8 mouse cellular contexts compared by ENCODE assay signal in the genomic region with DNA sequence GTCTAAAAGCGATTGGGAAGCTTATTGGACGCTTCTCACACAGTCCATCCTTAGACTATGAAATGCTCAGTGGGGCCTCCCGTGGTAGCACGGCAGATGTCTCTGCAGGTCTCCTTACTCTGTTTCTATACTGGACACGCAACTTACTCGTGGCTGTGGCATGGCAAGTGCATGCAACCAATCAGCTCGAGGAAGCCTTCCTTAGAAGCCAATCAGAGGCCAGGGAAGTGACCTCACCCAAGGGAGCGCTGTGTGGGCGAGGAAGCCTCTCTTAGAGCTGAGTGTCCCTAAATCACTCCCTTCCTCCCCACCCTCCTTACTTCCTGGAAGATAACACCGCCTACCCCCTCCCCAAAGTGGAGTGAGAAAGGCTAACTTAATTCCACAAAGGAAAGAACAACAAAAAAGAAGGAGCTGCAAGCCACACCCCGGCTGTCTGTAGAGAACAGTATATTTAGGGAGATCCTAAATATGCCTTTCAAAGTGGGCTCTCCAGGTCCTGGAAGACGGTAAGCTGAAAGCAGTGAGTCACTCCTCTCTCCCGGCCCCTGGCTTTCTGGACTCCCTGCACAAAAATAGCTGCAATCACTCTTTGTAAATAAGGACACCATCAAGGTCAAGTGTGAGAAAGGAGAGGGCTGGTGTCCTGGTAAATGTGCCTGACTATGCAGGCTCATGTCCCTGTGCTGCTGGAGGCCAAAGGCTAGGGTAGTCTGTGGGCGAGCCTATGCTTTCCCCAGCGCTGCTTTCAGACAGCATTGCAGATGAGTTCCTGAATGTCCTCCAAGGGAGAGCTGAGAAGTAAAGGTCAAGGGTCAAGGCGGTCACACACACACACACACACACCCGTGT. TPM values are rescaled to one million over a fixed set of nuclear protein-coding genes. Genes with fewer than 3 reads are reported as not detected.
DNase-seq lines count a peak whose midpoint lies in the region; ATAC-seq and TF ChIP-seq lines count a peak whose summit lies in the region.

Gm16253 (plus strand) TSS at position 295 of the 852 bp plus-strand sequence.

- H3K4me3 ChIP-seq in ES-Bruce4 (ENCODE audit: low read depth, low read length): peak within 1 kb of the TSS; percentile 32
- no peak within 1 kb of the TSS; the same call in 1 of the 2 replicates for H3K4me3 ChIP-seq in forebrain, embryonic 12.5 days (replicated peaks)
- peak within 1 kb of the TSS; percentile 6 for H3K4me3 ChIP-seq in heart, postnatal 0 days (ENCODE audit: low read depth, low read length)
- H3K4me3 ChIP-seq in liver, postnatal 0 days (ENCODE audit: low read depth, low read length): peak within 1 kb of the TSS; percentile 30
- peak within 1 kb of the TSS; percentile 18 for H3K4me3 ChIP-seq in neural tube, embryonic 13.5 days

- WGBS in forebrain, embryonic 12.5 days: 38% methylated on average over 17 of the region's 17 CpGs
- WGBS in heart, postnatal 0 days: 6% methylated on average over 17 of the region's 17 CpGs
- 19% methylated on average over 17 of the region's 17 CpGs for WGBS in liver, postnatal 0 days (ENCODE audit: insufficient replicate concordance)
- 13% methylated on average over 17 of the region's 17 CpGs for WGBS in neural tube, embryonic 13.5 days

- H3K36me3 ChIP-seq in ES-Bruce4 (ENCODE audit: control insufficient read depth, insufficient read depth, low read length, poor library complexity, severe bottlenecking): no peaks in the 10 kb centered on the region
- no peaks in the 10 kb centered on the region for H3K36me3 ChIP-seq in forebrain, embryonic 12.5 days (replicated peaks)
- H3K36me3 ChIP-seq in heart, postnatal 0 days (replicated peaks; ENCODE audit: control insufficient read depth, insufficient read depth, low read length): no peaks in the 10 kb centered on the region
- H3K36me3 ChIP-seq in liver, postnatal 0 days (replicated peaks; ENCODE audit: insufficient read depth, low read length): no peaks in the 10 kb centered on the region; the same call in 1 of the 2 replicates
- no peaks in the 10 kb centered on the region for H3K36me3 ChIP-seq in neural tube, embryonic 13.5 days

- no peak for TF ChIP-seq CTCF in ES-Bruce4 (IDR thresholded peaks at IDR 0.05; ENCODE audit: low read depth, low read length)
- peak; percentile 32 for TF ChIP-seq CTCF in heart, postnatal 0 days (IDR thresholded peaks at IDR 0.05; ENCODE audit: low read depth)
- peak; percentile 45 for TF ChIP-seq CTCF in liver, postnatal 0 days (IDR thresholded peaks at IDR 0.05; ENCODE audit: low read depth)

- DNase-seq in c-Kit-positive CD71-positive TER-119-positive erythroid progenitor cells, embryonic 14.5 days (ENCODE audit: low spot score): peak; percentile 90
- peak; percentile 98 for DNase-seq in heart, postnatal 0 days (ENCODE audit: low spot score)
- peak; percentile 92 to 96 for DNase-seq in kidney, postnatal 4 days
- DNase-seq in liver, postnatal 0 days: peak; percentile 89
- DNase-seq in testis, postnatal 10 days (ENCODE audit: low spot score): peak; percentile 90

- peaks cover 7% of the 10 kb centered on the region for H3K4me1 ChIP-seq in ES-Bruce4 (ENCODE audit: control insufficient read depth, insufficient read depth, low read length)
- peaks cover 26% of the 10 kb centered on the region for H3K4me1 ChIP-seq in forebrain, embryonic 12.5 days
- peaks cover 68% of the 10 kb centered on the region for H3K4me1 ChIP-seq in heart, postnatal 0 days (ENCODE audit: control insufficient read depth, insufficient read depth)
- peaks cover 44% of the 10 kb centered on the region for H3K4me1 ChIP-seq in liver, postnatal 0 days (ENCODE audit: insufficient read depth)
- H3K4me1 ChIP-seq in neural tube, embryonic 13.5 days (replicated peaks): peaks cover 35% of the 10 kb centered on the region

- no peak for TF ChIP-seq POLR2A in ES-Bruce4 (IDR thresholded peaks at IDR 0.05; ENCODE audit: insufficient read depth, low read length)

- no peaks in the 10 kb centered on the region for H3K27me3 ChIP-seq in ES-Bruce4 (ENCODE audit: control insufficient read depth, insufficient read depth, low read length, poor library complexity, severe bottlenecking)
- peaks cover 12% of the 10 kb centered on the region for H3K27me3 ChIP-seq in forebrain, embryonic 12.5 days
- no peaks in the 10 kb centered on the region for H3K27me3 ChIP-seq in heart, postnatal 0 days (ENCODE audit: control insufficient read depth, insufficient read depth, low read length)
- no peaks in the 10 kb centered on the region for H3K27me3 ChIP-seq in liver, postnatal 0 days (ENCODE audit: insufficient read depth, low read length)
- peaks cover 5% of the 10 kb centered on the region; the same call in 1 of the 2 replicates for H3K27me3 ChIP-seq in neural tube, embryonic 13.5 days

- H3K9ac ChIP-seq in ES-Bruce4 (ENCODE audit: low read depth, poor library complexity, severe bottlenecking): peak within 1 kb of the TSS; percentile 61
- H3K9ac ChIP-seq in forebrain, embryonic 12.5 days: no peak within 1 kb of the TSS
- H3K9ac ChIP-seq in heart, postnatal 0 days (replicated peaks; ENCODE audit: low read depth, low read length): peak within 1 kb of the TSS; percentile 61
- peak within 1 kb of the TSS; percentile 61 for H3K9ac ChIP-seq in liver, postnatal 0 days (replicated peaks)
- peak within 1 kb of the TSS; percentile 43; the same call in 1 of the 2 replicates for H3K9ac ChIP-seq in neural tube, embryonic 13.5 days

- no peaks in the 10 kb centered on the region for H3K9me3 ChIP-seq in ES-Bruce4 (replicated peaks; ENCODE audit: control insufficient read depth, insufficient read depth, low read length, poor library complexity, severe bottlenecking)
- H3K9me3 ChIP-seq in forebrain, embryonic 12.5 days: no peaks in the 10 kb centered on the region
- H3K9me3 ChIP-seq in heart, postnatal 0 days (replicated peaks; ENCODE audit: control insufficient read depth, low read length): no peaks in the 10 kb centered on the region
- no peaks in the 10 kb centered on the region for H3K9me3 ChIP-seq in liver, postnatal 0 days (ENCODE audit: low read length)
- no peaks in the 10 kb centered on the region for H3K9me3 ChIP-seq in neural tube, embryonic 13.5 days

- H3K27ac ChIP-seq in ES-Bruce4 (ENCODE audit: insufficient read depth, low read length): peak within 1 kb of the TSS; percentile 98
- H3K27ac ChIP-seq in forebrain, embryonic 12.5 days: peak within 1 kb of the TSS; percentile 59
- H3K27ac ChIP-seq in heart, postnatal 0 days (ENCODE audit: low read depth): peak within 1 kb of the TSS; percentile 99
- peak within 1 kb of the TSS; percentile 92 for H3K27ac ChIP-seq in liver, postnatal 0 days (ENCODE audit: low read depth)
- H3K27ac ChIP-seq in neural tube, embryonic 13.5 days (replicated peaks): peak within 1 kb of the TSS; percentile 88

- TF ChIP-seq EP300 in ES-Bruce4 (IDR thresholded peaks at IDR 0.05; ENCODE audit: insufficient read depth, low read depth, low read length): peak; percentile 85
- 0 out of 2 replicates have a peak, but pooled peaks have one; percentile 67 for TF ChIP-seq EP300 in heart, postnatal 0 days (IDR thresholded peaks at IDR 0.05; ENCODE audit: low read depth)
- peak; percentile 35 for TF ChIP-seq EP300 in liver, postnatal 0 days (IDR thresholded peaks at IDR 0.05; ENCODE audit: low read depth)

- peak within 1 kb of the TSS; percentile 34 for H3K4me2 ChIP-seq in forebrain, embryonic 12.5 days
- peak within 1 kb of the TSS; percentile 40 for H3K4me2 ChIP-seq in heart, postnatal 0 days (ENCODE audit: low read depth, low read length)
- H3K4me2 ChIP-seq in liver, postnatal 0 days (ENCODE audit: low read depth, low read length): peak within 1 kb of the TSS; percentile 77
- H3K4me2 ChIP-seq in neural tube, embryonic 13.5 days: peak within 1 kb of the TSS; percentile 52

- ATAC-seq in forebrain, embryonic 12.5 days (ENCODE audit: low FRiP score): peak; percentile 87
- ATAC-seq in heart, postnatal 0 days (ENCODE audit: insufficient read depth, low read depth): peak; percentile 87
- peak; percentile 81 for ATAC-seq in liver, postnatal 0 days
- peak; percentile 79 for ATAC-seq in neural tube, embryonic 13.5 days (ENCODE audit: low read depth)

RNA-seq across cellular contexts. Expression of gene Gm16253, which starts in this region (rescaled TPM):
- polyA plus RNA-seq in ES-Bruce4 (2011; ENCODE audit: insufficient read depth, insufficient read length, low read depth, missing spikeins): 1.1 and 1.7 TPM in 2 replicates
- 1.3 and 1.7 TPM in 2 replicates for polyA plus RNA-seq in forebrain, embryonic 12.5 days (2016; fragmentation: Nextera tagmentation; extraction: Ambion mirVana)
- total RNA-seq in heart, postnatal 0 days (2014; rRNA removed; ENCODE audit: low replicate concordance): not detected in 2 replicates
- 1.1 and 1.2 TPM in 2 replicates for polyA plus RNA-seq in heart, postnatal 0 days (2015; fragmentation: Nextera tagmentation; extraction: Ambion mirVana)
- polyA plus RNA-seq in liver, postnatal 0 days (2015; fragmentation: Nextera tagmentation; extraction: Ambion mirVana): not detected in 2 replicates
- polyA plus RNA-seq in neural tube, embryonic 13.5 days (2015; fragmentation: Nextera tagmentation; extraction: Ambion mirVana): 1.2 and 1.8 TPM in 2 replicates

Comparison
In these comparisons a context has a peak if more than half of its experiments do, and no peak if none do; other contexts are left out.
1. Peak in DNase-seq, ATAC-seq, H3K4me3 ChIP-seq, H3K27ac ChIP-seq, H3K9ac ChIP-seq and H3K4me2 ChIP-seq in liver, postnatal 0 days; RNA of the gene not detected or under 1 TPM.